Mouse (Mus musculus): ENCODE measurements at regions not wholly inside any gene's neighbourhood (a gene's known extent, or its start where the extent isn't known, plus 50 kb on each side); places are given as distances from the start of the nearest gene placed in this dataset.

DNA sequence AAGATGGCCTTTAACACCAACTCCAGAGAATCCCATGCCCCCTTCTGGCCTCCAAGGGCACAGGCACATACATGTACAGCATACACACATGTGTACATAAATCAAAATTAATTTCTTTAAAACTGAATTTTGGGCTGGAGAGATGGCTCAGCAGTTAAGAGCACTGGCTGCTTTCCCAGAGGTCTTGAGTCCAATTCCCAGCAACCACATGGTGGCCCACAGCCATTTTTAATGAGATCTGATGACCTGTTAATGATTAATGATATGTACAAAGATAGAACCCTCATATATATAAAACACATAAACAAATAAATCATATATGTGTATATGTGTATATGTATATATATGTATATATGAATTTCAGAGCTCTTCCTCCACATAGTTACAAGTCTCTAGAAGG is 66.8 kb downstream of the Rplp1 start:
- Histone ChIP-seq H3K4me2 (ENCODE audit: low read depth, low read length) (no peak overlapping the region), H3K9me3 (replicated peaks; ENCODE audit: control insufficient read depth, low read length) (no peaks in the 10 kb centered on the region), H3K9ac (ENCODE audit: low read length) (no peak overlapping the region), H3K4me3 (ENCODE audit: low read length) (no peak overlapping the region), H3K27me3 (ENCODE audit: control insufficient read depth, insufficient read depth, low read length) (peaks cover 2% of the 10 kb centered on the region; the same call in 1 of the 2 replicates), H3K4me1 (ENCODE audit: control insufficient read depth, insufficient read depth, low read length) (no peaks in the 10 kb centered on the region), H3K27ac (ENCODE audit: low read length) (no peak overlapping the region), H3K36me3 (ENCODE audit: control insufficient read depth, insufficient read depth) (no peaks in the 10 kb centered on the region)
- no peak for ATAC-seq (replicated peaks; ENCODE audit: extremely low read depth, insufficient read depth, low FRiP score)

DNA sequence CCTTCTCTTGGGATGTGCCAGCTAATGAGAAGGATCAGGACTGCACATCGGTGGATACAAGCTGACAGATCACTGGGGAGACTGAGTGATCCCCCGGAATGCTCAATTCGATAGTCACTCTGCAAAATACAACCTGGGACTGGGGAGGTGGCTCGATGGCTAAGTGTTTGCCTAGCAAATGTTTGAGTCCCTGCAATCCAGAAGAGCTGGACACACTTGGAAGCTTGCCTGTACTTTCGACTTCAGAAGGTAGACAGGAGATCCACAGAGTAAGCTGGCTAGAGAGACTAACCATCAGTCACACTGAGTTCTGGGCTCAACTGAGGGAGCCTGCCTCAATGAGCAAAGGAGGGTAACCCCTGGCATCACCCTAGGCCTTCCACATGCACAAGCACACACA is 69.7 kb downstream of the Rplp1 start:
- H3K36me3 ChIP-seq (ENCODE audit: control insufficient read depth, insufficient read depth): no peaks in the 10 kb centered on the region
- no peak overlapping the region for H3K4me3 ChIP-seq (ENCODE audit: low read length)
- no peak for ATAC-seq (replicated peaks; ENCODE audit: extremely low read depth, insufficient read depth, low FRiP score)
- H3K27ac ChIP-seq (ENCODE audit: low read length): no peak overlapping the region
- no peaks in the 10 kb centered on the region for H3K4me1 ChIP-seq (ENCODE audit: control insufficient read depth, insufficient read depth, low read length)
- H3K27me3 ChIP-seq (ENCODE audit: control insufficient read depth, insufficient read depth, low read length): peaks cover 2% of the 10 kb centered on the region; the same call in 1 of the 2 replicates
- H3K9ac ChIP-seq (ENCODE audit: low read length): no peak overlapping the region
- no peaks in the 10 kb centered on the region for H3K9me3 ChIP-seq (replicated peaks; ENCODE audit: control insufficient read depth, low read length)
- 72% methylated on average over 5 of the region's 5 CpGs for WGBS
- H3K4me2 ChIP-seq (ENCODE audit: low read depth, low read length): no peak overlapping the region

DNA sequence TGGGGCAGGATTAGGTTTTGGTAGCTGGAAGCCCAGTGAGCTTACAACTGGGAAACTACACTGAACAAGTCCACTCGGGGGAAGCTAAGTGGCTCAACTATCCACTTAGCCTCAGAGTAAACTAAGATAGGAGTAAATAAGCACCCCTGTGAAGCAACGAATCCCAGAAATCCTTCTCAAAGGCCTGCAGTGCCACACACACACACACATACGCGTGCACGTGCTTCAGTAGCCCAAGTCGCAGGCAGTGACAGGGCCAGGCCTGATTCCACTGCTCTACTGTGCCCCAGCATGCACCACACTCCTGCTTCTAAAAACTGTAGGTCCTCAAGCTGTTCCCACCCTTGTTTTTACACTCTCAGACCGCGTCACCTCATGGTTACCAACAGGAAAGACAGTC is 70.2 kb downstream of the Rplp1 start:
- 62% methylated on average over 8 of the region's 8 CpGs for WGBS
- H3K27ac ChIP-seq (ENCODE audit: low read length): no peak overlapping the region
- H3K36me3 ChIP-seq (ENCODE audit: control insufficient read depth, insufficient read depth): no peaks in the 10 kb centered on the region
- no peak overlapping the region for H3K4me3 ChIP-seq (ENCODE audit: low read length)
- ATAC-seq (replicated peaks; ENCODE audit: extremely low read depth, insufficient read depth, low FRiP score): no peak
- H3K27me3 ChIP-seq (ENCODE audit: control insufficient read depth, insufficient read depth, low read length): peaks cover 2% of the 10 kb centered on the region; the same call in 1 of the 2 replicates
- no peak overlapping the region for H3K4me2 ChIP-seq (ENCODE audit: low read depth, low read length)
- H3K9me3 ChIP-seq (replicated peaks; ENCODE audit: control insufficient read depth, low read length): no peaks in the 10 kb centered on the region
- H3K4me1 ChIP-seq (ENCODE audit: control insufficient read depth, insufficient read depth, low read length): no peaks in the 10 kb centered on the region
- H3K9ac ChIP-seq (ENCODE audit: low read length): no peak overlapping the region

- H3K4me3 ChIP-seq (ENCODE audit: low read length): no peak overlapping the region
- H3K4me1 ChIP-seq (ENCODE audit: control insufficient read depth, insufficient read depth, low read length): no peaks in the 10 kb centered on the region
- WGBS: 82% methylated on average over 8 of the region's 8 CpGs
- no peak overlapping the region for H3K4me2 ChIP-seq (ENCODE audit: low read depth, low read length)
- no peak overlapping the region for H3K27ac ChIP-seq (ENCODE audit: low read length)
- H3K36me3 ChIP-seq (ENCODE audit: control insufficient read depth, insufficient read depth): no peaks in the 10 kb centered on the region
- H3K9me3 ChIP-seq (replicated peaks; ENCODE audit: control insufficient read depth, low read length): no peaks in the 10 kb centered on the region
- H3K27me3 ChIP-seq (ENCODE audit: control insufficient read depth, insufficient read depth, low read length): peaks cover 2% of the 10 kb centered on the region; the same call in 1 of the 2 replicates
- no peak overlapping the region for H3K9ac ChIP-seq (ENCODE audit: low read length)
- ATAC-seq (replicated peaks; ENCODE audit: extremely low read depth, insufficient read depth, low FRiP score): no peak
Measured at GRCm38 (mm10) chr9:61843513-61843912, 70.8 kb downstream of the Rplp1 start.

- no peak overlapping the region for H3K27ac ChIP-seq (ENCODE audit: low read length)
- H3K27me3 ChIP-seq (ENCODE audit: control insufficient read depth, insufficient read depth, low read length): peaks cover 2% of the 10 kb centered on the region; the same call in 1 of the 2 replicates
- no peak overlapping the region for H3K4me2 ChIP-seq (ENCODE audit: low read depth, low read length)
- no peaks in the 10 kb centered on the region for H3K4me1 ChIP-seq (ENCODE audit: control insufficient read depth, insufficient read depth, low read length)
- H3K4me3 ChIP-seq (ENCODE audit: low read length): no peak overlapping the region
- ATAC-seq (replicated peaks; ENCODE audit: extremely low read depth, insufficient read depth, low FRiP score): no peak
- no peak overlapping the region for H3K9ac ChIP-seq (ENCODE audit: low read length)
- no peaks in the 10 kb centered on the region for H3K36me3 ChIP-seq (ENCODE audit: control insufficient read depth, insufficient read depth)
- no peaks in the 10 kb centered on the region for H3K9me3 ChIP-seq (replicated peaks; ENCODE audit: control insufficient read depth, low read length)
Measured at GRCm38 (mm10) chr9:61842384-61842783, 72.0 kb downstream of the Rplp1 start.

- H3K9me3 ChIP-seq (replicated peaks; ENCODE audit: control insufficient read depth, low read length): no peaks in the 10 kb centered on the region
- WGBS: 81% methylated on average over 8 of the region's 8 CpGs
- no peak overlapping the region for H3K4me2 ChIP-seq (ENCODE audit: low read depth, low read length)
- H3K9ac ChIP-seq (ENCODE audit: low read length): no peak overlapping the region
- ATAC-seq (replicated peaks; ENCODE audit: extremely low read depth, insufficient read depth, low FRiP score): no peak
- H3K4me3 ChIP-seq (ENCODE audit: low read length): no peak overlapping the region
- peaks cover 2% of the 10 kb centered on the region; the same call in 1 of the 2 replicates for H3K27me3 ChIP-seq (ENCODE audit: control insufficient read depth, insufficient read depth, low read length)
- no peak overlapping the region for H3K27ac ChIP-seq (ENCODE audit: low read length)
- H3K4me1 ChIP-seq (ENCODE audit: control insufficient read depth, insufficient read depth, low read length): no peaks in the 10 kb centered on the region
- H3K36me3 ChIP-seq (ENCODE audit: control insufficient read depth, insufficient read depth): no peaks in the 10 kb centered on the region
Measured at GRCm38 (mm10) chr9:61841222-61841621, 73.1 kb downstream of the Rplp1 start.

DNA sequence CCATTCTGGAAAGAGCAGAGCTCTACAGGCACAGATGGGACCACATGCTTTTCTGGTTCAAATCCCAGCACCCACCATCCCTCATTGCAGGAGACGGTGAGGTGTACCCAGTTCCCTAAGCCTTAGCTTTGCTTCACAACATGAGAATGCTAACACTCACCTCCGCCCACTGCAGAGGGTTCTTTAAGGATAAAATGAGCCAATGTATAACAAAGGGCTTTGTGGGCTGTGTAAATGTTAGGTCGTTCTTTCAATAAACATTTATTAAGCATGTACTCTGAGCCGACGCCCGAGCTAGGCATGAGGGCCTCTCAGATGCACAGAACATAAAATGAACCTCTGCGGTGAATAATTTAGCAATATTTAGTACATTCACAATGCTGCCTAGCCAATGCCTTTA is 74.0 kb downstream of the Rplp1 start:
- WGBS: 79% methylated on average over 7 of the region's 7 CpGs
- H3K4me3 ChIP-seq (ENCODE audit: low read length): no peak overlapping the region

GRCm38 (mm10) chr9:61833226-61833625 is 81.1 kb downstream of the Rplp1 start:
- 74% methylated on average over 9 of the region's 9 CpGs for WGBS
- ATAC-seq (replicated peaks; ENCODE audit: extremely low read depth, insufficient read depth, low FRiP score): no peak

More for the DNA sequence above, 74.0 kb downstream of the Rplp1 start:
- no peak overlapping the region for H3K9ac ChIP-seq (ENCODE audit: low read length)
- ATAC-seq (replicated peaks; ENCODE audit: extremely low read depth, insufficient read depth, low FRiP score): no peak
- H3K4me2 ChIP-seq (ENCODE audit: low read depth, low read length): no peak overlapping the region
- H3K9me3 ChIP-seq (replicated peaks; ENCODE audit: control insufficient read depth, low read length): no peaks in the 10 kb centered on the region
- no peaks in the 10 kb centered on the region for H3K4me1 ChIP-seq (ENCODE audit: control insufficient read depth, insufficient read depth, low read length)
- H3K27me3 ChIP-seq (ENCODE audit: control insufficient read depth, insufficient read depth, low read length): peaks cover 2% of the 10 kb centered on the region; the same call in 1 of the 2 replicates
- no peak overlapping the region for H3K27ac ChIP-seq (ENCODE audit: low read length)
- H3K36me3 ChIP-seq (ENCODE audit: control insufficient read depth, insufficient read depth): no peaks in the 10 kb centered on the region

DNA sequence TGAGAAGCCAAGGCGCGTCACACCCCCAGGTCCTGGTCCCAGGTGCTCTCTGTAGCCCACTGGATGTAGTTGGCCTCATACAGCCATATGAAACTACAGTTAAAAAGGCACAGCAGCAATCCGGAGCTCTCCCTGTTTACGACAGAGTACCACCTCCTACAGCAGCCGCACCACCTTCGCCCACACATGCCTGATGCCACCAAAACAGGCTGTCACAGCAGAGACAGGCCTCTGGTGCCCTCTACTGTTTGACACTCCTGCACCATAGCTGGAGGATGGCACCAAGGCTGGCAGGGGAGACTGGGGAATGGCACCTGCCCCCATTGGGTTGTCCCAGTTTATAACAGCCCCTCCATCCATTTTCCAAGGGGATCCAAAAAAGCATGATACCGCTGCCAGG is 84.1 kb downstream of the Rplp1 start:
- Histone ChIP-seq H3K9ac (ENCODE audit: low read length) (no peak overlapping the region), H3K27ac (ENCODE audit: low read length) (no peak overlapping the region), H3K4me1 (ENCODE audit: control insufficient read depth, insufficient read depth, low read length) (0 out of 2 replicates have a peak, but pooled peaks cover 2% of the 10 kb centered on the region), H3K36me3 (ENCODE audit: control insufficient read depth, insufficient read depth) (no peaks in the 10 kb centered on the region), H3K9me3 (replicated peaks; ENCODE audit: control insufficient read depth, low read length) (no peaks in the 10 kb centered on the region), H3K27me3 (ENCODE audit: control insufficient read depth, insufficient read depth, low read length) (peaks cover 25% of the 10 kb centered on the region), H3K4me3 (ENCODE audit: low read length) (no peak overlapping the region), H3K4me2 (ENCODE audit: low read depth, low read length) (no peak overlapping the region)
- no peak for ATAC-seq (replicated peaks; ENCODE audit: extremely low read depth, insufficient read depth, low FRiP score)
- 69% methylated on average over 7 of the region's 7 CpGs for WGBS

More at GRCm38 (mm10) chr9:61833226-61833625, 81.1 kb downstream of the Rplp1 start:
- H3K27ac ChIP-seq (ENCODE audit: low read length): no peak overlapping the region
- no peak overlapping the region for H3K9ac ChIP-seq (ENCODE audit: low read length)
- H3K4me3 ChIP-seq (ENCODE audit: low read length): no peak overlapping the region
- H3K4me1 ChIP-seq (ENCODE audit: control insufficient read depth, insufficient read depth, low read length): no peaks in the 10 kb centered on the region
- H3K9me3 ChIP-seq (replicated peaks; ENCODE audit: control insufficient read depth, low read length): no peaks in the 10 kb centered on the region
- H3K27me3 ChIP-seq (ENCODE audit: control insufficient read depth, insufficient read depth, low read length): peaks cover 15% of the 10 kb centered on the region
- no peak overlapping the region for H3K4me2 ChIP-seq (ENCODE audit: low read depth, low read length)
- H3K36me3 ChIP-seq (ENCODE audit: control insufficient read depth, insufficient read depth): no peaks in the 10 kb centered on the region
